Mouse (Mus musculus): ENCODE data around the gene Polr3h.

DNA sequence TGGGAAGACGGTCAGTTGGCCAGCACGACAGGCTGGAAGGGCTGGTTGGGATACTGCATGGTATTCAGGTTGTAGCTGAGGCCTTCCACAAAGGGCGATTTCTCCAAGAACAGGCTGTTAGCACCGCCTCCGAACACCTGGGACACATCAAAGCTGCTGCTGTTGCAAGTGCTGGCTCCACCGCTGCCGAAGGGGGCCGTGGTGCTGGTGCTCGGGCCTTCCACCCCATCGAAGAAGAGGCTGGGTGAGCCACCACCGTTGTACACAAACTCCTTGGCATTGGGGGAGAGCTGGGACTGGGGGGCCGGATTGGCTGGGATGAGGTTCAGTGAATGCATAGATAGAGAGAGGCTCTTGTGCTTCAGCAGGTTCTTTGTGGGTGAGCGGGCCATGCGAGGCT, 75.3 kb downstream of the Polr3h start:
- TF ChIP-seq CTCF (conservative IDR thresholded peaks at IDR 0.05 in 1 of 2, IDR thresholded peaks at IDR 0.05 in 1 of 2; ENCODE audit: low read depth in 2 of 2, low read length in 2 of 2) = no peak
- TF ChIP-seq POLR2A (IDR thresholded peaks at IDR 0.05; ENCODE audit: low read depth, low read length) = no peak
- no peak for TF ChIP-seq UBTF (IDR thresholded peaks at IDR 0.05; ENCODE audit: low read depth, low read length)
- TF ChIP-seq ZKSCAN1 (IDR thresholded peaks at IDR 0.05; ENCODE audit: borderline replicate concordance, low read depth, low read length) = no peak
- TF ChIP-seq NELFE (IDR thresholded peaks at IDR 0.05; ENCODE audit: low read depth, low read length) = no peak
- TF ChIP-seq ZC3H11A (IDR thresholded peaks at IDR 0.05; ENCODE audit: low read depth, low read length) = no peak
- TF ChIP-seq PAX5 (IDR thresholded peaks at IDR 0.05; ENCODE audit: low read length) = no peak
- TF ChIP-seq BHLHE40 (IDR thresholded peaks at IDR 0.05; ENCODE audit: low read depth, low read length) = no peak

All from CH12.LX (cell line).